Mouse (Mus musculus) G1E (cell line): ENCODE results near the gene Atxn10. TPM values are rescaled to one million over a fixed set of nuclear protein-coding genes. Genes with fewer than 3 reads are reported as not detected.

Experiments
- ATAC-seq: 2 replicates; pipeline ENCODE4 v1.8.0; 2016; ENCODE audit warnings: mild to moderate bottlenecking; ENCODE audit not compliant: insufficient number of reproducible peaks, poor library complexity, low FRiP score, severe bottlenecking; ENCODE audit errors: extremely low read depth
- DNase-seq: peaks from one replicate; pipeline ENCODE4 v3.0.0; 2012; ENCODE audit warnings: low spot score
- H3K27me3 ChIP-seq: 2 replicates; pipeline ENCODE4 v1.6.1; 2012; ENCODE audit warnings: mild to moderate bottlenecking, low read length, inconsistent platforms; ENCODE audit not compliant: insufficient read depth
- H3K36me3 ChIP-seq: replicated peaks from 2 replicates; pipeline ENCODE3; 2012; ENCODE audit warnings: mild to moderate bottlenecking, inconsistent platforms
- H3K4me1 ChIP-seq: 2 replicates; pipeline ENCODE4 v1.6.1; 2012; ENCODE audit warnings: low read depth, low read length, inconsistent platforms, mixed read lengths; ENCODE audit not compliant: insufficient read depth
- H3K4me3 ChIP-seq: 2 replicates; pipeline ENCODE4 v1.5.1; 2012; ENCODE audit warnings: low read depth, mild to moderate bottlenecking, inconsistent platforms, low read length, moderate library complexity, mixed read lengths
- H3K9me3 ChIP-seq: replicated peaks from 2 replicates; pipeline ENCODE4 v1.6.1; 2012; ENCODE audit warnings: inconsistent platforms
- CTCF ChIP-seq: IDR thresholded peaks from 2 replicates; pipeline ENCODE4 v1.5.1; 2012; ENCODE audit warnings: low read depth, low read length, inconsistent platforms, mixed read lengths
- GATA1 ChIP-seq: IDR thresholded peaks from 2 replicates; pipeline ENCODE4 v1.6.1; 2012; ENCODE audit warnings: borderline replicate concordance, low read length, inconsistent platforms, mixed read lengths
- GATA2 ChIP-seq: IDR thresholded peaks from 2 replicates; pipeline ENCODE4 v1.6.1; 2012; ENCODE audit warnings: low read depth, low read length, inconsistent platforms, borderline replicate concordance
- POLR2AphosphoS5 ChIP-seq: IDR thresholded peaks from 2 replicates; pipeline ENCODE4 v1.6.1; 2012; ENCODE audit warnings: low read depth, low read length, inconsistent platforms; ENCODE audit not compliant: insufficient replicate concordance
- TAL1 ChIP-seq: conservative IDR thresholded peaks from 2 replicates; pipeline ENCODE4 v1.6.1; 2012; ENCODE audit warnings: low read depth, low read length, inconsistent platforms, mixed read lengths
- polyA plus RNA-seq: library from polyadenylated mRNA; stranded (reverse); fragments of >175 nt; gene quantifications from 2 replicates; pipeline ENCODE4 v1.2.3, GENCODE M21; 2012
- total RNA-seq, 2 experiments: library from RNA; stranded (forward) in 1 of 2; stranded (reverse) in 1 of 2; fragments of 200-1000 nt in 1 of 2; fragments of >200 nt in 1 of 2; fragmentation: Nextera tagmentation in 1 of 2; gene quantifications; 2 replicates each; pipeline ENCODE4 v1.2.3; 2014 to 2017

The Atxn10 gene
- total and polyA plus RNA-seq, 3 experiments: 92.9 to 185 (median 99.1) TPM

GRCm38 (mm10) chr15:85359483-85359882 is 23.4 kb downstream of the Atxn10 start:
- no peaks in the 10 kb centered on the region for H3K9me3 ChIP-seq
- no peaks in the 10 kb centered on the region; the same call in 1 of the 2 replicates for H3K4me1 ChIP-seq
- no peak for TF ChIP-seq CTCF
- no peak for TF ChIP-seq GATA2
- TF ChIP-seq POLR2AphosphoS5: no peak
- no peak for TF ChIP-seq GATA1
- TF ChIP-seq TAL1: no peak
- H3K36me3 ChIP-seq: peaks cover 54% of the 10 kb centered on the region
- no peak for ATAC-seq
- no peaks in the 10 kb centered on the region for H3K27me3 ChIP-seq
- no peak for DNase-seq
- no peak overlapping the region for H3K4me3 ChIP-seq

- Histone ChIP-seq H3K4me1 (no peaks in the 10 kb centered on the region; the same call in 1 of the 2 replicates), H3K4me3 (no peak overlapping the region), H3K36me3 (peaks cover 58% of the 10 kb centered on the region), H3K9me3 (no peaks in the 10 kb centered on the region), H3K27me3 (no peaks in the 10 kb centered on the region)
- ATAC-seq (no peak), DNase-seq (no peak)
- TF ChIP-seq POLR2AphosphoS5: no peak
- no peak for TF ChIP-seq GATA2
- no peak for TF ChIP-seq TAL1
- no peak for TF ChIP-seq GATA1
- TF ChIP-seq CTCF: no peak
These were observed 23.9 kb downstream of the Atxn10 start for GRCm38 (mm10) chr15:85359901-85360300.

- peaks cover 89% of the 10 kb centered on the region for H3K36me3 ChIP-seq
- no peak for DNase-seq
- no peaks in the 10 kb centered on the region for H3K4me1 ChIP-seq
- TF ChIP-seq POLR2AphosphoS5 (no peak), CTCF (no peak), GATA1 (no peak), GATA2 (no peak), TAL1 (no peak)
- no peaks in the 10 kb centered on the region for H3K27me3 ChIP-seq
- no peak overlapping the region for H3K4me3 ChIP-seq
- no peak for ATAC-seq
- no peaks in the 10 kb centered on the region for H3K9me3 ChIP-seq
These were observed 28.3 kb downstream of the Atxn10 start for GRCm38 (mm10) chr15:85364366-85364765.

GRCm38 (mm10) chr15:85366938-85367337 is 30.9 kb downstream of the Atxn10 start:
- Histone ChIP-seq H3K4me1 (no peaks in the 10 kb centered on the region), H3K27me3 (no peaks in the 10 kb centered on the region), H3K4me3 (no peak overlapping the region), H3K36me3 (peaks cover 71% of the 10 kb centered on the region), H3K9me3 (no peaks in the 10 kb centered on the region)
- ATAC-seq (no peak), DNase-seq (no peak)
- no peak for TF ChIP-seq GATA2
- TF ChIP-seq GATA1: no peak
- no peak for TF ChIP-seq POLR2AphosphoS5
- no peak for TF ChIP-seq CTCF
- TF ChIP-seq TAL1: no peak

GRCm38 (mm10) chr15:85369765-85370164 is 33.7 kb downstream of the Atxn10 start:
- ATAC-seq: no peak
- no peaks in the 10 kb centered on the region for H3K9me3 ChIP-seq
- no peak for DNase-seq
- H3K27me3 ChIP-seq: no peaks in the 10 kb centered on the region
- peaks cover 55% of the 10 kb centered on the region for H3K36me3 ChIP-seq
- H3K4me1 ChIP-seq: no peaks in the 10 kb centered on the region
- H3K4me3 ChIP-seq: no peak overlapping the region
- TF ChIP-seq GATA1 (no peak), CTCF (no peak), TAL1 (no peak), POLR2AphosphoS5 (no peak), GATA2 (no peak)

GRCm38 (mm10) chr15:85373125-85373524 is 37.1 kb downstream of the Atxn10 start:
- Histone ChIP-seq H3K27me3 (no peaks in the 10 kb centered on the region), H3K4me3 (no peak overlapping the region), H3K9me3 (no peaks in the 10 kb centered on the region), H3K4me1 (no peaks in the 10 kb centered on the region), H3K36me3 (peaks cover 55% of the 10 kb centered on the region)
- DNase-seq (no peak), ATAC-seq (no peak)
- TF ChIP-seq GATA1: no peak
- no peak for TF ChIP-seq POLR2AphosphoS5
- no peak for TF ChIP-seq TAL1
- TF ChIP-seq GATA2: no peak
- no peak for TF ChIP-seq CTCF

GRCm38 (mm10) chr15:85383477-85383876 is 47.4 kb downstream of the Atxn10 start:
- Histone ChIP-seq H3K4me1 (no peaks in the 10 kb centered on the region), H3K4me3 (no peak overlapping the region), H3K9me3 (no peaks in the 10 kb centered on the region), H3K36me3 (peaks cover 75% of the 10 kb centered on the region), H3K27me3 (no peaks in the 10 kb centered on the region)
- no peak for DNase-seq
- TF ChIP-seq POLR2AphosphoS5 (no peak), TAL1 (no peak), CTCF (no peak), GATA1 (no peak), GATA2 (no peak)
- no peak for ATAC-seq
